Mouse (Mus musculus) thymus, postnatal 4 days (tissue): Measurements from ENCODE around the gene Fgfr2.
A peak's percentile ranks its signal among the peaks of the same experiment; 100 is the strongest.

Experiments
- DNase-seq: peaks from one replicate; pipeline ENCODE4 v3.0.0; 2021

Gene Fgfr2

DNA sequence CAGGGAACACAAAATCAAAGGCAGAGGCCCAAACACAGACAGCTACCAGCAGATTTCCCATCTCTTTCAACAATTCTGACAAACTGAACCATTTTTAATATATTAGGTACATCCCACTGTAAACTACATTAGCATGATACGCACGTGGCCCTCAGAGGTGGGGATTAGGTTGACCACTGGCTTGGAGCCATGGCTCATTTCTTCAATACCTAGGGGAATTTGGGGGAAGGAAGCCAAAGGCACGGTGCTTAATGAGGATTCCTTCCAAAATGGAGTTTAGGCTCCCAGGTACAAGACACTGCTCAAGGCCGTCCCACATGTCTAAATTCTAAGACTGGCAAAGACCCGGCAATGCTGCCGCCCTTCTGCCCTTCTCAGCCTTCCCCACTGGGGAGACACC, 120.9 kb downstream of the Fgfr2 start:
- DNase-seq = no peak

DNA sequence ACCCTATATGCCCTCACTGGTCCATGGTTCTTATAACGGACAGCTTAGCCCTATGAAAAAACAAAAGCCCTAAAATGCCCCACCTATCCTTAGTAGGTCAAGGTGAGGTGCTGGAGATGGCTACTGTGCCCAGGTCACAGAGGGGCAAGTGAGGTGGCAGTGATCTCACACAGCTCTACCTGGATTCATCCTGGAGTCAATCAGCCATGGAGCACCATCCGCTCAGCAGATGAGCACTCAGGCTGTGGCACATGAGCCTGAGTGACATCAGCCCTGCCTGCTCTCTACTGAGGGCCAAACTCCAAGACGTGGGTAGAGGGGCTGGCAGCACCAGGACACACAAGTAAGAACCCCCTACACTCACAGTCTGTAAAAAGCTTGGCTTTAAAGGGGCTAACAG, 121.8 kb downstream of the Fgfr2 start:
- no peak for DNase-seq

DNA sequence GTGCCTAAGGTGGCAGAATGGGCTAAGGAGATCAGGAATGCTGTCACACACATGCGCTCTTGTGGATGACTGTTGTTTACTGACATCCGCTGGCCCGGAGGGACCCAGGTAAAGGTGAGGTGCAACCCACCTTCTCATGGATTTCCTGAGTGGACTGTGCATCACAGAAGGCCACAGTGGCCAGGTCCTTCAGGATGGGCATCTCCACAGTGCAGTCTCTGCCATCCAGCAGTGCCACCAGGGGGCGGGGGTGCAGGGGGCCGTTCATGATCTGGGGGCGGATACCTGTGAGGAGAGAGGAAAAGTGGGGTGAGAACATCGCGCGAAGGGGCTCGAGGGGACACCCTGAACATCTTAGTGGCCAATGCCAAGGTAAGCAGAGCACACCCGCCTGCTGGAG, 124.1 kb downstream of the Fgfr2 start:
- DNase-seq = no peak

DNA sequence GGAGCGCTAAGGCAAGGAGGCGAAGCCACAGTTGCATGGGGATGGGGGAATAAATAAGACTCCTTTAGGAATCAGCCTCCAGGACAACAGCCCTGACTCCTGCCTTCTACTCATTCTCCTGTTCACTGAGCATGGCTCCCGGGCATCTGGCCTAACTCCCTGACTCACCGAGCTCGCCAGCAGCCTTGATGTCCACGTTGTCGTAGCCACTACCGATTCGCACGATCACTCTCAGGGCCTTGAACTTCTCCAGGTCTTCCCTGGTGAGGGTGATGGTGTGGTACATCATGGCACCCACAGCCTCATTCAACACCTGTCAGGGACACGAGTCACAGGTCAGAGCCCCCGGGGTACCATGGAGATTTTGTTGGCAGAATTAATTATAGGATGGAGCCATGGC, 124.5 kb downstream of the Fgfr2 start:
- DNase-seq = no peak

DNA sequence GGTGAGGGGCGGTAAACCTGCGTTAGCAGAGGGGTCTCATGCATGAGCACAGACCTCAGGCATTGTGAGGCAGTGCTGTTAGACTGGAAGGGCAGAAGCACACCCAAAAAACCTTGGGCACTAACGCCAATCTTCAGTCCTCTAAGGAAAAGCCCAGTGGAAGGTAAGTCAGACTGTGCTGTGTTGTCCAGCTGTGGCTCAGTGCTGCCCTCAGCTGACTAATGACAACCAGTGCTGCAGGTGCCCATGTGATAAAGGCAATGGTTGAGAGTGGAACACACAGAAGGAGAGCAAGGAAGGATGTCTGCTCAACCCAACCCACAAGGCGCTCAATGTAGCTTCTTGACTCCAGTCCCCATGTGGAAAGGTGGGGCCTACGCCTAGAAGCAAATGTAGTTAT, 126.8 kb downstream of the Fgfr2 start:
- peak; percentile 31 for DNase-seq

DNA sequence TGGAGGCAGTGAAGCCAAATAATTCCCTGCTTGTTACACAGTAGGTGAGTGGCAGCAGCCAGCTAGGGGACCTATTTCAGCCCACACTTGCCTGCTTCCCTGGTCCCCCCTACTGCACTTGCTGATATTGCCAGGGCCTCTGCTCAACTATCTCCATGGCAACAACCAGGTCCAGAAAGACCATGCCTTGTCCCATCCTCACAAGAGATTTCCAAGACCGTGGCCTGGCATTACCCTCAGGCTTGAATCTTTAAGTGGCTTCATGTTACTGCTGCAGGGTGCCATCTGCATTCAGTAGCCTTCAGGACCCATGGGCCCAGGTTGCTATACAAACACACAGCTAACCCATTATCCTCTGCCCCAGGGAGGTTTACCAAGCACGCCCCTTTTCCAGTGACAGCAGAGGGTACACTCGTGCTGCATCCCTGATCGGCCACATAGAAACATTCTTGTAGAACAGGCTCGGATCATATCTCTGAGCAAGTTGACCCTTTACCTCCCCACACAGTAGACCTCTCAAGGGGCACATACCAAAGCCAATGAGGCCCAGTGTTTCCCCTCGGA, 128.4 kb downstream of the Fgfr2 start:
- no peak for DNase-seq

DNA sequence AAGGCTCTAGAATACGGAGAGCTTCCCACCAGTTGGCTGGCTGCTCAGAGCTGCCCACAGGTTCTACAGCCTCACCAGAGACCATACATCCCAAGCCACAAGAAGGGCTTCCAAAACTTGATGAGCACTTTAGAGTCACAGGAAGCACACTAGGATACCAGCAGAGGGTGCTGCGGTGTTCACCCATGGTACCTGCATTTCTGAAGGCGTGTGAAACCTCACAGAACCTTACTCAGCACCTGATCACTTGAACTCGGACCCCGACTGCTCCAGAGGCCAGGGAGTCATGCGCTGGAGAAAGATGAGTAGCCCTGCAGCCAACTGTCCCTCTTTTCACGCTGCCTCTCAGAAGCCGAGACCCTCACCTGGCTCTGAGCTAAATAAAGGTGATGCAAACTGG, 129.0 kb downstream of the Fgfr2 start:
- DNase-seq = peak; percentile 27

DNA sequence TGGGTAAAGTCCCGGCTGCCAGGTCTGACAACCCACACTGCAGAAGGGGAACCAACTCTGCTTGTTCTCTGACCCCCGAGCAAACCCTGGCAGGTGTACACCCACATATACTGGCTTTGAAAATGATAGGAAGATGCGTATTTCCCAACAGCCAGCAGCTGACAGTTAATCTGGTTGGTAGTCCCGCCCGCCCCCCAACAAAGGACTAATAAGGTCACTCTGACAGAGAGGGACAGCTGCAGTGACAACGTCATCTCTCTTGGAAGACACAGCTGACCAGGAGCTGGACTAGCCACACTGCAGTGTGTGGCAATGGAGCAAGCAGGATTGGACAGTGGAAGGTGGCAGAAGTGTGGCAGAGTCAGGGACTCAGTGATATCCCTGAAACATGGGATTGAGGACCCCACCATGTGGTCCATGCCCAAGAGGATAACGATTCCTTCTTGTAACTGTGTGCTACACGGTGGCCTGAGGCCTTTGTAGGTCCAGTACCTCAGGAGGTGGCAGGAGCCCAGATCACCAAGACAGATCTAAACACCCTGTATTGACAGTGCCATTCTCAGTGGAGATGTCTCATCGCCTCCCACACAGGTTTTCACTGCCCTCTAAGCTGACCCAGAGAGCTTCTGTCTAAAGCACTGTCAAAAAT, 130.1 kb downstream of the Fgfr2 start:
- no peak for DNase-seq

DNA sequence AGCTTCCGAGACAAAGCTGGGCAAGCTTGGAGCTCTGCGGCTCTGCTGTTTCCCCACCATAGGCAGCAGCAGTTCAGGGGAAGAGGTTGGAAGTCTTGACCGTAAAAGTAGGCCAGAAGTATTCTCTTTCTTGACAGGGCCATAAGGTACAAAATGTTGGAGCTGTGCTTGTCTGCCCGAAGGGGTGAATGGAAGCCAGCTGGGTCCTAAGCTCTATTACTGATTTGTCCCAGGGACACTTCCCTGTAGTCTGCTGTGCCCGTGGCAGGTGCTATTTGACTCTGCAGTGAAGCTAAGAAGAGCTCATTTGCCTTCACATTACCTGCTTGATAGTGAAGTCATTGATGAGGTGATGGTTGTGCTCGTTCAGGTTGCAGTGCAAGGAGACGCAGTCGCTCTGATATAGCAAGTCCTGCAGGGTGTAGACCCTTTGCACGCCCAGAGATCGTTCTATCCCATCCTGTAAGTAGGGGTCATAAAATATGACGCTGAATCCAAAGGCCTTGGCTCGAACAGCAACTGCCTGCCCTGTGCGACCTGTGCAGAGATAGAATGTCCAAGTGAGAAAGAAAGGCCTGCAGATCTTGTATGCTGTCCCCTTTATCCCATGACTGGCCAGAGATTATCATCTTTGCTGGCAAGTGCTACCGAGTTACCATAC, 131.8 kb downstream of the Fgfr2 start:
- DNase-seq = no peak

DNA sequence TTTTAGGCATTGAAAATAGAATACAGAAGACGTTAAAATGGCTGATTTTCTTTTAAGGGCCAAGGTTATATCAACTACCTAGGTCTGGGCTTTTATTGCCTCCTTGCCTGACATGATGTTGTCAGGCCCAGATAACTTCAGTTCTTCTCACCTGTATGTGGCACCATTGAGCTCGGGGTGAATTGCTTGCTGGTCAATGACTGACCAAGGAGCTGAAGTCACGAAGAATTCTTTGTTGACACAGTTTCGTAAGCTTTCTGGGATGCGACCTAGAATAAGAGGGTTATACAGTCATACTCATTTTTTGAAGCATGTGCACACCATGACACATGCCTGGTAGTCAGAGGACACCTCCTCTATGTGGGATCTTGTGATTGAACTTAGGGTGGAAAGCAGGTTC, 133.3 kb downstream of the Fgfr2 start:
- no peak for DNase-seq

DNA sequence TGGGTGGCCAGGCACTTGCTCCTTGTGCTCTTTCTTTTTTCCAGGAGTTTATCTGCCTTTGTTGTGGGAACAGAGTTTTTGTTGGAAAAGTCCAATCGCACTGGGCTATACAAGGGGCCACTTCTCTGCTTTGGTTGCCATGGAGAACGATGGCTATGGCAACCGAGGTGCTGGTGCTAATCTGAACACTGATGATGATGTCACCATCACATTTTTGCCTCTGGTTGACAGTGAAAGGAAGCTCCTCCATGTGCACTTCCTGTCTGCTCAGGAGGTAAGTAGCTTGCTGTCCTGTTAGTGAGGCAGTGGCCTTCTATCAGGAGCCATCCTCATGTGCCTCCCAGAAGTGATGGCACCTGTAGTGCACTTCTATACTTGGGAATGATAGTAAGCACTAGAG, 140.5 kb downstream of the Fgfr2 start:
- no peak for DNase-seq

DNA sequence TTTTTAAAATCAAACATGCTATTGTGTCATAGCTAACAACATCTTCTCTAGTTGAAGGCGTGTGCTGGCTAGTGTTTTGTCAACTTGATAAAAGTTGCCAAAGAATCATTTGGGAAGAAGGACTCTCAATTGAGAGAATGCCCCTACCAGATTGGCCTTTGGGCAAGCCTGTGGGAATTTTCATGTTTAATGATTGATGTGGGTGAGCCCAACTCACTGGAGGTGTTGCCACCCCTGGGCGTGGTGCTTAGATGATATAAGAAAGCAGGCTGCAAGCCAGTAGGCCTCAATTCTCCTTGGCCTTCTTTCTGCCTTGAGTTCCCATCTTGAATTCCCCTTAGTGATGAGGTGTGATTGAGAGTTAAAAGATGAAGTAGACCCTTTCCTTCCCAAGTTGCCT, 145.2 kb downstream of the Fgfr2 start:
- DNase-seq = no peak

DNA sequence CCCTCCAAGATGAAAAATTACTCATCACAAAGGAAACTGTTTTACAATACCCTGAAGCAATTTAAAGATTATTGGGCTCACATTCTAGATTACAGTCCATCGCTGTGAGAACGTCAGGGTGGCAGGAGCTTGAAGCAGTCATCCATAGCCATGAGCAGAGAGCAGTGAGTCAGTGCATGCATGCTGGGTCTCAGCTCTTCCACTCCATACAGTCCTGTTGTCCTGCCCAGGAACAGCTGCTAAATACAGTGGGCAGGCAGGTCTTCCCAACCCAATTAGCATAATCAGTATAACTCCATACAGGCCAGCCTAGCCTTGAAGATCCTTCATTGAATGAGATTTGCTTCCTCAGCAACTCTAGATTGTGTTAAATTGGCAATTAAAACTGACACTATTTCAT, 147.1 kb downstream of the Fgfr2 start:
- no peak for DNase-seq

DNA sequence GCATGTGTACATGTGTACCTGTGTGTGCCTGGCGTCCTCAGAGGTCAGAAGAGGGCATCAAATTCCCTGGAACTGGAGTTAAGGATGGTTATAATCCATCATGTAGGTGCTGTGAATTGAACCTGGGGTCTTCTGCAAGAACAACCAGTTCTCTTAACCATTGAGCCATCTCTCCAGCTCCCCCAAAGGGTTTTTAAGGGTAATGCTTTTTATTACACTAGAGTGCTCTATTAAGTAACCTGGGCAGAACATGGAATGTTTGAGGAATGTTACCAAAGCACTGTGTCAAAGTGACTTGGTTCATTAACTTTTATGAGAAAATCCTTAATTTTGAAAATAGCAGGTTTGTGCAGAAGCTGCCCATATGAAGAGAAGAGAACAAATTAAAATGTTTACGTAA, 151.1 kb downstream of the Fgfr2 start:
- DNase-seq = no peak

DNA sequence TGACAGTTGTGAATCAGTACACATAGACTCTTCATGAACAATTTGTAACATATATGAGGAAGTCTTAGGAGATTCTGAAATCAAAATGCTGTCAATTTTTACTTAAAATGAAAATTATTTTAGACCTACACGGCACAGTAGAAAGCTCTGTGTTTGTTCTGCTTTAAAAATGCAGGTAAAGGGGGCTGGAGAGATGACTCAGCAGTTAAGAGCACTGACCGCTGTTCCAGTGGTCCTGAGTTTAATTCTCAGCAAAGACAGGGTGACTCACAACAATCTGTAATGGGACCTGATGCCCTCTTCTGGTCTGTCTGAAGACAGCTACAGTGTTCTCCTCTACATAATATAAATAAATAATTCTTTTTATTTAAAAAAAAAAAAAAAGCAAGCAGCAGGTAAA, 157.4 kb downstream of the Fgfr2 start:
- no peak for DNase-seq

DNA sequence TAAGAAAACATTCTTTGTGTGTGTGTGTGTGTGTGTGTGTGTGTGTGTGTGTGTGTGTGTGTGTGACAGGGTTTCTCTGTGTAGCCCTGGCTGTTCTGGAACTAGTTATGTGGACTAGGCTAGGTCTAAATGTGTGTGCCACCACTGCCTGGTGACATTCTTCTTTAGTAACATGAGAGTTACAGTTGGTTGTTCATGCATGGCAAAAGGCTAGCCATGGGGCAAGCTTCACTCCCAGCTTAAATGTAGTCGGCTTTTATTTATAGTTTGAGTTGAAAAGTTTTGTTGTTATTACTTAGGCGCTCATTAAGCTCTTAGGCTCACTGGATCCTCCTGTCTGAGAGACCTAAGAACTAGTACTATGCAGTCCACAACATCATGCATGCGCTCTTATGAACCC, 158.8 kb downstream of the Fgfr2 start:
- no peak for DNase-seq

DNA sequence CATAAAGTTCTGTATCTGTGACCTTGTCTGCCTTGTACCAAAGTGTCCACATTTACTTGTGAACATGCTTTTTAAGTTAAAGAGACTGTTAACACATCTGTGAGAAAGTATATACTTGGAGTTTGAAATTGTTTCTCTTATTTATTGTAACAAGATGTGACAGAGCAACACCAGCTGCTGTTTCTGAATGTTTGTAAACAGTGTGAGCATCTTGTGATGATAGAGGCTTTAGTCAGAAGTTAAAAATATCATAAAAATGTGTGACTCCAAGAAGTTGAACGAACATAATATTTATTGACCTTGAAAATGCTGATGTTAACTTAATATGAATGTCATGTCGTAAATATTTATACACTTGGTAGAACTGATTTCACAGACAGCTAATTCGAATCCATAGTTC, 172.5 kb downstream of the Fgfr2 start:
- DNase-seq = no peak

DNA sequence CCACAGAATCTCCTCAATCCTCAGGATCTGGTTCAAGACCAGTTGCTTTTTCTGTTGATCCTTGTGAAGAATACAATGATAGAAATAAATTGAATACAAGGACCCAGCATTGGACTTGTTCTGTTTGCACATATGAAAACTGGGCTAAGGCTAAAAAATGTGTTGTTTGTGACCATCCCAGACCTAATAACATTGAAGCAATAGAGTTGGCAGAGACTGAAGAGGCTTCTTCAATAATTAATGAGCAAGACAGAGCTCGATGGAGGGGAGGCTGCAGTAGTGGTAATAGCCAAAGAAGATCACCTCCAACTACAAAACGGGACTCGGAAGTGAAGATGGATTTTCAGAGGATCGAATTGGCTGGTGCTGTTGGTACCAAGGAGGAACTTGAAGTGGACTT, 173.2 kb downstream of the Fgfr2 start:
- no peak for DNase-seq

DNA sequence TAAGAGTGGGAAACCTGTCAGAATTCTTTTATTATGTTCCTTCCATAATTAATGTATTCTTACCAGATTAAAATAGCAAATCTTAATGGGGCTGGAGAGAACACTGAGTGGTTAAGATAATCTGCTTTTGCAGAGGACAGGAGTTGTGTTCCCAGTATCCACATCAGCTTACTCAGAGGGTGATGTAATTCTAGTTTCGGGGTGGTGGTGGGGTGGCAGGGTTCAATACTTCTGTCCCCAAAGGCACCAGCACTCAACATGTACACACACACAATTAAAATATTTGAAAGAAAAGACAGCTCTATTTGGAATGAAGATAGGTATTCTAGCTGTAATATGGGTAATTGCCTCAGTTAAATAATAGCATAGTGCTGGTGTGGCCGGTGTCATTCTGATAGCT, 182.6 kb downstream of the Fgfr2 start:
- DNase-seq = no peak

DNA sequence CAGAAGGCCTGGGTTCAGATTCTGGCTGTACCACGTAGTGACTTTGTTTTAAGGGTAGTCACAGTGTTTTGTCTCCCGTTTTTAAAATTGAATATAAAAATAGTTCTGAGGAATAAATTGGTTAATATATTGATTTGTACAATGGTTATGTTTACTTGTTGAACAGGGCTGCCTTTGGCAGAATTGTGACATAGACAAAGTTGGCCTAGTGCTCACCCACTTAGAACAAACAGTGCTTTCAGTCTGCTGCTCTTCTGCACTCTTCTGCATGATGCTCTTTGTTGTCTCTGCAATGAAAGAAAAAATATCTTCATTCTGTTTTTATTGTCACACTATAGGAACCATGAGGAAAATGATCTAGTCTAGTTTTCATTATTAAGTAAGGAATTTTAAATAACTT, 184.0 kb downstream of the Fgfr2 start:
- DNase-seq = no peak

DNA sequence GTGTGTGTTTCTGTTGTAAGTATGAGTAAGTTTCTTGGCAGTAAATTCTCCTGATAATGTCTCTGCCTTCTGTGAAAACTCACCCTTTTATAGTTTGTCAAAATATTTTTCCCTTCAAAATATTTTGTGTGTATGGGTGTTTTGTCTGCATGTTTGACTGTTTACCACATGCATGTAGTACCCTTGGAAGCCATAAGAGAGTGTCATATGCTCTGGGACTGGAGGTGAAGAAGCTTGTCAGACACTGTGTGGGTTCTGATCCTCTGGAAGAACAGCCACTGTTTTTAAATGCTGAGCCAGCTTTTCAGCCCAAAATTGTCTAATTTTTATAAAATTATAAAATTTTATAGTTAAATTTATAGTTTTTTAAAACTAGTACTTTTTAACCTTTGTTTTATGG, 188.4 kb downstream of the Fgfr2 start:
- no peak for DNase-seq

DNA sequence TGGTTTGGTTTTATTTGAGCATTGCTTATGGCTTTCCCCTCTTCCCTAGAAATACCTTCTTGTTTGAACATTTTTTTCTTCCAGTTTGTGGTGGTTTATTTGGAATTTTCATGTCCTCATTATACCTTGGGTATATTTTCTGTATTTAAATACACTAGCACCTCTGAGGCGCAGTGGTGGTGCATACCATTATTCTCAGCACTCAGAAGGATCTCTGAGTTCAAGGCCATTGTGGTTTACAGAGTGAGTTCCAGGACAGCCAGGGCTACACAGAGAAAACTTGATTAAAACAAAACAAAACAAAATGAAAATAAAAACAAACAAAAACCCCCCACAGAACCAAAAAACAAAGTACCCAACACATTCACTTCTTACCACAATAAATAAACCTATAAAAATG, 189.8 kb downstream of the Fgfr2 start:
- DNase-seq = no peak

DNA sequence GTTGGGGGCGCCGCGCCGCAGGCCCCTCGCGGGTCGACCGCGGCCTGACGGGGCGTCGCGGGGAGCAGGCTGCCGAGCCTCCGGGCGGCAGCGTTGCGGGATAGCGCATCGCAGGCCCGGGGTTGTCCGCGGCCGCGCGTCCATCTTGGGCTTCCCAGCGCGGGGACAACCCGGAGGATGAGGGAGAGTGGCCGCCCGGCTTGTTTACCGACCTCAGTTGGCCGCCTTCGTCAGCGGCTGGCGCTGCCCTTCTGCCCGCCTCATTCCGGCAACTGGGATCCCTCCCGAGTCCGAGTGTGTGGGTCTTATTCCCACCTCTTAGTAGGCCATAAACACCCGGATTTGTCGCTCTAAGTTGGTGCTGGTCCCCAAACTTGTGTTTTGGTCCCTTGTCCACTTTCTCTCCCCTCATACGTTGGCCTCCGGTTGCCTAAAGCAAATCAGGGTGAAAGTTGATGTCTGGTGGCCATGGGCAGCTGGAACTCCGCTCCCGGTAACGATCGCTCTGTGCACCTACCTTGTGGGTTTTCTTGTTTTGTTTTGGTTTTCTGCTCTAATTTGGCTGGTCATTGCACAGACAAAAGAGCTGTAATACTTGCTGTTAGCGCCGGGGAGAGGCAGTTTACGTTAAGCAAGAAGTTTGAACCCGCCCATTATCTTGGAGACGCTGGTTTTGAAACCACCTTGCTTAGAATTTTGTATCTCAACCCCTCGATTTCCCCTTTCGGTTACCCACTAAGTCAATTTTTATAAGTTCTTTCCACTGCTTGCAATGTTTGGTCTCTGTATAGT, 191.4 kb downstream of the Fgfr2 start:
- no peak for DNase-seq
